Mouse (Mus musculus) adrenal gland (tissue): ENCODE results near the gene Acer1.
"Not testable (repeated sequence)": the region's sequence is repeated elsewhere in the genome, so short reads cannot be mapped to it uniquely, and the experiment has no call there.

ENCODE experiments used
- intact Hi-C: fragments of 180-260 bp; cut with DNase I; formaldehyde crosslinking; loops from one replicate; pipeline ENCODE4 v1.15.1; 2025

The Acer1 gene

GRCm38 (mm10) chr17:56952639-56953038, 29.3 kb downstream of the Acer1 start:
- intact Hi-C loops: loop anchor here (5.0 kb wide), 2 partner anchors 55 to 145 kb away; no protein-coding TSS in a partner anchor

DNA sequence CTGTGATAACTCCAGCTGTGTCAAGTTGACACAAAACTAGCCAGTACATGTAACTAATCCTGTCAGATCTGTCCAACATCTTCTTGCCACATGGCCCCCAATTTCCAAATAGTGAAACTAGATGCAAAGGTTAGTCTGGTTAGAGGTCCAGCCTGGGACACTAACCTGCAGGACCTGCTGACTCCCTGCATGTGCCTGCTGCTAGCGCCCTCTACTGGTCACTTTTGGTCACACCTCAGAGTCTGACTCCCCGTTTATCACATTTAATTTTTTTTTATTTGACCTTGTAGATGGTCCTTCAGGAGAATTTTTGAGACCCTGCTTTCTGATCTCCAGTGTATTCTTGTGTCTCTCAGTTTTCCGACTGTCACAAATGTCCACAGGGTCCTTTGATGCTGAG, 31.0 kb downstream of the Acer1 start:
- intact Hi-C loops: loop anchor here (5.0 kb wide), 2 partner anchors 54 to 144 kb away; no protein-coding TSS in a partner anchor

GRCm38 (mm10) chr17:56938751-56939150, 43.2 kb downstream of the Acer1 start:
- intact Hi-C loops: loop anchor here (5.0 kb wide), 1 partner anchor 41 kb away; no protein-coding TSS in a partner anchor

GRCm38 (mm10) chr17:56936731-56937130, 45.2 kb downstream of the Acer1 start:
- intact Hi-C loops: loop anchor here (5.0 kb wide), 1 partner anchor 39 kb away; no protein-coding TSS in a partner anchor

DNA sequence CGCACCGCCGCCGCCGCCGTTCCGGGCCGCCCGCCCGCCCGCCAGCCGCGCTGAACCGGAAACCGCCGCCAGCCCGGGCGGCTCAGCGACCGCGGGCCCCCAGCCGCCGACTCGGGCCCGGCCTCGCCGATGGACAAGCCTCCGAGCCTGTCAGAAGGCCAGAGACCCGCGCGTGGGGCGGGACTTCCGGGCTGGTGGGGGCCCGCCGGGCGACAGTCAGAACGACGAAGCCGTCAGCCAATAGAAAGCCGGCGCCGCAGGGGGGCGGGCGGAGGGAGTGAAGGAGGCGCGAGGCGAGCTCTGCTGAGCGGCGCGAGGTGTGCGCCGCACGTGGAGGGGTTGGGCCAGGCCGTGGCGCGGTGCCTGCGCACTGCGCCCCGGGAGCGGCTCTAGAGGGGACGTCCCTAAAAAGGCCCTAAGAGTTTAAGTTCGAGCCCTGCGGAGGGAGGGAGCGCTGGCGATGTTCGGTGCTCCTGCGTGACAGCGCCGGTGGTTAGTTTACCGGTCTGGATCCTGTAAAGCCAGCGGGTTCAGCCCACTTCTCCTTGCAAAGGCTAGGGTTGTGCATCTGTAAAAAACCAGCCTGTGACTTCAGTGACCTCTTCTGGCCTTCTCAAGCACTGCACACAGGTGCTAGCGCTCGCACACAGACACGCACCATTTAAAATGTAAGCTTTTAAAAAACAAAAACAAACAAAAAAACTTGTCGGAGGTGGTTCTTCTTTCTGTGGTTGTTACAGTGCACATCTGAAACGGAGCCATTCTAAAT, 46.4 kb downstream of the Acer1 start, which contains the start of gene Mllt1:
Gene Mllt1 (minus strand): TSS at position 53 of the 769 bp plus-strand sequence.
- intact Hi-C loops: loop anchor here (5.0 kb wide), 1 partner anchor 38 kb away; no protein-coding TSS in a partner anchor

DNA sequence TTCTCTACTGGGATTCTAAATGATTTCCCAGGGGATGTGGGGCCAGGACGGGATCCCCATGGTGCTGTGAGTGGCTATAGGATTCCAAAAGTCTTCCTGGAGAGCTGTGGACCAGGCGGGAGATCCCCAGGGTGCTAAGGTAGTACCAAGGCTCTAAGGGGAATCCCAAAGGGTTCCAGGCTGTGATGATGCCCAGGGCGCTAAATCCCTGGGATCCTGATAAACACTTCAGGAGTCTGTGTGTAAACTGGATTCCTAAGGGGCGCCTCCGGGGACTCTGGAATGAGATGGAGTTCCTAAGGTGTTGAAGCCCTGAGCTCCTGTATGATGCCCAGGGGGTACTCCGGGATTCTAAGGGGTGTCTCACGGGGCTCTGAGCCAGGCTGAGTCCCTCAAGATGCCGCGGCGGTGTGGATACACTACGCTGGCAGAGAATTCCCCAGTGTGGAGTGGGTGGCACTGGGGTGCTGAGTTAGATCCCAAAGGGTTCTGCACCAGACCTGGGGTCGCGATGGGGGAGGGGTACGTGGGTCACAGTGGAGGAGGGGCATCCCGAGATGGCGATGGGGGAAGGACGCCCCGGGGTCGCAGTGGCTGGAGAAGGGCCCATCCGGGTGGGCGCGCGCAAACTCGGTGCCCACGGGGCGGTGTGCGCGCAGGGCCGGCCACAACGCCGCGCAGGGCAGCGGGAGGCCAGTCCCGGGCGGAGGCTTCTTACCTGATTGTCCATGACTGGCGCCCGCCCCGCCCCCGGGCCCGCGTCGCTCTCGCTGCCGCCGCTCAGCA, 47.2 kb downstream of the Acer1 start:
- intact Hi-C loops: loop anchor here (5.0 kb wide), 1 partner anchor 37 kb away; no protein-coding TSS in a partner anchor

GRCm38 (mm10) chr17:56933395-56933794, 48.5 kb downstream of the Acer1 start:
- intact Hi-C loops: no loop called here

DNA sequence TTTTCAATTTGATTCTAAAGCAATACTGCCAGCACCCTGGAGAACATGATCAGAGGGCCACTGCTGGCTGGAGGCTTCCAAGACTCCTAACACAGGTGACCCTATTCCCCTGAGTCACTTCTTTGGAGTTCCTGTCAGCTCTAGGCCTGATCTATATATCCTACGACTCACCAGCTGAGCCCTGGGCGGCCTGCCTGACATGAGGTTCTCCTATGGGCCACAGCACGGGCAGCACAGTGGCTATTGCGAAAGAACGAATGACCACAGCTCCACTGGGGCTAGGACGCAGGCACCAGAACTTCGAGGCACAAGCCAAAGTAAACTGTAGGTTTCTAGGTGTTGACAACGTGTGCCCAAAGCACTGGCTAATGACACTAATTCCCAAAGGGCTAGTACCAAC, 51.9 kb downstream of the Acer1 start:
- intact Hi-C loops: no loop called here

- intact Hi-C loops: no loop called here
These were observed 52.4 kb downstream of the Acer1 start for GRCm38 (mm10) chr17:56929530-56929929.

GRCm38 (mm10) chr17:56929101-56929500, 52.8 kb downstream of the Acer1 start:
- intact Hi-C loops: no loop called here

DNA sequence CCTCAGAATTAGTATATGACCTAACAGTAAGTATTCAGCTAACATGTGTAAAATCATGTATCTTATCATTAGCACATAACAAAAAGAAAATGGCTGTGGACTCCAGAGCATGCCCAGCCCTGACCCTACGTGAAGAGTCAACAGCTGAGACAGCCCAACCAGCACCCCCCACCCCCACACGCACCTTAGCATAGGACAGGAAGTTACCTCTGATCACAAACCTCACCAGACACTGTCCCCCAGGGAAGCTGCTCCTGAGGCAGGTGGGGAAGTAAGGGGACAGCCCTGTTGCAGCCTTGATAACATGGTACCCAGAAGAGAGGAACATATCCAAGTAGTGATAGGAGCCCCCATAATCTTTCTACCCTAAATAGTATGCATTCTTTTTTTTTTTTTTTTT, 55.9 kb downstream of the Acer1 start:
- intact Hi-C loops: no loop called here

DNA sequence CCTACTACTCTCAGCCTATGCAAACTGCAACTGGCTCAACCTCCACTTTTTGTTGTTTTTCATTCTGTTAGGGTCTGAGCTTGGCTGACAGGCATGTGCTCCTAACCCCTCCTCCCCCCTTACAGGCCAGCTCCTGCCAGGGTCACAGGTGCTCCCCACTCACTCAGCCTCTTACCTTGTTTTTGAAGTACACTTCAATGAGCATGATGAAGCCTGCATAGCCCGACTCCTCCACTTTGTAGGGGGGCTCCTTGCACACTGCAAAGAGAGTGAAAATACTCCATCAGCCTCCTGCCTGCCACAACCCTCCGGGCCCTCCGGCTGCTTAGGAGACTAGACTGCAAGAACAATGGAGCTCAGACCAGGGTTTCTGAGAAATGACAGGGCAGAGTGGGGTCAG, 62.2 kb downstream of the Acer1 start:
- intact Hi-C loops: no loop called here

GRCm38 (mm10) chr17:56917166-56917565, 64.8 kb downstream of the Acer1 start:
- intact Hi-C loops: no loop called here

GRCm38 (mm10) chr17:56913444-56913843, 68.5 kb downstream of the Acer1 start:
- intact Hi-C loops: no loop called here

GRCm38 (mm10) chr17:56913023-56913422, 68.9 kb downstream of the Acer1 start:
- intact Hi-C loops: no loop called here

DNA sequence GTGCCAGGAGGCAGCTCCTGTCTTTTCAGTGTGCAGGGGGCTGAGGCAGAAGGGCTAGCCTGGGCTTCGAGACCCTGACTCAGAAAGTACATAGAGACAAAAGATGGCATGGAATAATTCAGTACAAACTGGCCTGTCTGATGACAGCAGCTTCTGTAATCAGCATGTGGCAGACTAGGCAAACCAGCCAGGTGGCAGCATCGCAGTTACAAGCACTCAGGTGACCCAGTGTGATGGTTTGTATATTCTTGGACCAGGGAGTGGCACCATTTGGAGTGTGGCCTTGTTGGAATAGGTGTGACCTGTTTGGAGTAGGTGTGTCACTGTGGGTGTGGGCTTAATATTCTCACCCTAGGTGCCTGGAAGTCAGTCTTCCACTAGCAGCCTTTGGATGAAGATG, 72.2 kb downstream of the Acer1 start:
- intact Hi-C loops: not testable (repeated sequence)

DNA sequence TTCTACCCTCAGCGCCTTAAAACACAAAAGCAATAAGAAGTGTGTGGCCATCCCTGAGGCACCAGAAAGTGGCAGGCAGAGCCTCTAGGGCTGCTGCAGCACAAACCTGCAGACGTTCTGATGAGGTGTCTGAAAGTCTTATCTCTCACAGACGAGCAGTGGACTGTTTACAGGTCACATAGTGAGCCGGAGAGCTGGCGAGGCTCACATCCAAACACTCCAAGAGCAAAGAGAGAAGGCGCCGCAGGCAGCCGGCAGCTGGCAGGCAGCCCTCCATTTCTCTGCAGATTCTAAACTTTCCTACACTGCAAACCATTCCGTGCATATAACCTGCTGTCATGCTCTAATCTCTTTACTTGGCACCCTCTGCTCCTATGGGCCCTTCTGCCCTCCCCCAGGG, 74.0 kb downstream of the Acer1 start:
- intact Hi-C loops: no loop called here

GRCm38 (mm10) chr17:56907096-56907495, 74.8 kb downstream of the Acer1 start:
- intact Hi-C loops: no loop called here

GRCm38 (mm10) chr17:56906166-56906565, 75.8 kb downstream of the Acer1 start:
- intact Hi-C loops: no loop called here
